Mouse (Mus musculus) urinary bladder, postnatal 25 days (tissue): ENCODE measurements around the gene Kti12.
A peak's percentile ranks its signal among the peaks of the same experiment; 100 is the strongest.

Source experiments
- DNase-seq: peaks from one replicate; pipeline ENCODE4 v3.0.0; 2022; ENCODE audit warnings: low spot score

Gene Kti12

DNA sequence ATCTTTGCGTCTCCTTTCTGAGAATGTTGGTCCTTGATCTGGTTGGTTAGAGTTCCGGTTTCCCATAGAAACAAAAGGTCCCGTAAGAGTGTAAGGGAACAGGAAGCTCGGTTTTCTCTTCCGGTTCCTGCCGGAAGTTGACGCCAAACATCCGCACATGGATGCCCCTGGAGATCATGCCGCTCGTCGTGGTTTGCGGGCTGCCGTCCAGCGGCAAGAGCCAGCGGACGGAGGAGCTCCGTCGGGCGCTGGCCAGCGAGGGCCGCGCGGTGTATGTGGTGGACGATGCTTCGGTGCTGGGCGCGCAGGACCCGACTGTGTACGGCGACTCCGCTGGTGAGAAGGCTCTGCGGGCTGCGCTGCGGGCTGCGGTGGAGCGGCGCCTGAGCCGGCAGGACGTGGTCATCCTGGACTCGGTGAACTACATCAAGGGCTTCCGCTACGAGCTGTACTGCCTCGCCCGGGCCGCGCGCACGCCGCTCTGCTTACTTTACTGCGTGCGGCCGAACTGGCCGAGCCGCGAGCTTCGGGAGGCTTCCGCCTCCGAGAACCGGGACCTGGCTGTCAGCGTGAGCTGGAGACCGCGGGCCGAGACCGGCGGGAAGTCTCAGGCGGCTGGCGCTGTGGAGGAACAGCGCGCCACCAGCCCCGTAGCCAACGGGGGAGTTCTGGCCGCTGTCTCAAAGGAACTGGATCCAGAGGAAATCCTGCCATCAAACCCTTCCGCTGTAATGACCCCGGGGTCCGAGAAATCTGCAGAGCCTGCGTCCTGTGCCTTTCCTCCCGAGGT lies at the start of gene Kti12:
Gene Kti12, plus strand, starts transcription at position 71 of the 790 bp plus-strand sequence.
- DNase-seq: peak; percentile 72

DNA sequence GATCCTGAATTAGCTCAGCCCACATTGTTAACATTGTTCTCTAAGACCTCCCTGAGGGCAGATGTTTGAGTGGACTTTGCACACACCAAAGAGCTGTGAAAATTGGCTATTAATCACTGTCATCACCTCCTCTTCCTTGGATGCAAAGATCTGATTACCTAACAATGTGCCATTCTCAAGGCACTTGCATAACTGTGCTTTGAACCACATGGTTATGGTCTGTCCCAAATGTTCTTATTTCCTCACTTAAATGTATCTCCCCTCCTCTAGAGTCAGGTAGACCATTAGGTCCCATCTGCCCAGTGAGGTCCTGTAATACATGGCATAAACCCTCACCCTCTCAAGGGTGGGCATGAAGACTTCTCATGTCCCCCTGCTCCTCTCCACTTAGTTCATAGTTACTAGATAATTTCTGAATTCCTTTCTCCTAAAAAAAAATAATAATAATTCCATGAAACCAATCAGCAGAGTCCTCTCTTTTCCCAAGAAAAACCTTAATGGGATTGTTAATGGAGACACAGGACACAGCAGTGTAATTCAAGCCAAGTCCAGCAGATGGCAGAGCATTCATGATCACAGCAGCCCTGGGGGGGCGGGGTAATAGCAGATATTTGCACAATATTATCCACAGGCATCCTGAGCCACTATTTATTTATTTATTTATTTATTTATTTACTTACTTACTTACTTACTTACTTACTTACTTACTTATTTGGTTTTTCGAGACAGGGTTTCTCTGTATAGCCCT lies 49.3 kb upstream of the Kti12 start:
- peak; percentile 74 for DNase-seq

DNA sequence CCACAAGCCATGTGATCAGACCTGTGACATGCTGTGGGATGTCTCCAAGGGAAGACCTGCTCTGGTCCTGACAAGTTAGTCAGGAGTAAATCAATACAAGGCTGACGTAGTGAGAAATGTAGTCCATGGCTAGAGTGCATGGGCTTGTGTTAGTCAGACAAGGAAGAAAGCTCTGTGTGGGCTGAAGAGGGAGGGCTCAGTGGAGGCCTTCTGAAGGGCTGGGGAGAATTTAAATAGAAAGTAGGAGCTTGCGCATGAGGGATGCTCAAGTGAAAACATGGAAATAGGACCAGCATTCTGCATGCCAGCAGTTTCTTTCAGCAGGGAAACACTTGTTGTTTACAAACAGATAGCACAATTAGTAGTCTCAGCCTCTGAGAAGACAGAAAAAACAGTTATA lies 44.0 kb upstream of the Kti12 start:
- DNase-seq: no peak

DNA sequence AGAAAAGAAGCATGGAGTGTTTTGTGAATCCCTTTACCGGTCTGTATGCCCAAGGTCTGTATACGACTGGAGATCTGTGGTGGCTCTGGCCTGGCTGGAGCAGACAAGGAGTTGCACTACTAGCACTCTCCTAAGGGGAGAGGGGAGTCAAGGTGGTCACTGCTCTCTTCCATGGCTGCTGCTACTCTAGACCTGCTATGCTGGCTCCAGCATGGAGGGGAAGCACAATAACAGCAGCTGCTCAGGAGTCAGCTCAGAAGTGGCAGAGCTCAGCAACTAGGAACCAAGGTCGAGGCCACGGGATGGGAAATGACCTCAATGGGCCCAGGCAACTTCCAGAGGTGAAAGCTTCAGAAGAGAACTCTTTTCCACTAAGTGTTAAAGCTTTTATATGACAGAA lies 36.4 kb upstream of the Kti12 start:
- DNase-seq: no peak

DNA sequence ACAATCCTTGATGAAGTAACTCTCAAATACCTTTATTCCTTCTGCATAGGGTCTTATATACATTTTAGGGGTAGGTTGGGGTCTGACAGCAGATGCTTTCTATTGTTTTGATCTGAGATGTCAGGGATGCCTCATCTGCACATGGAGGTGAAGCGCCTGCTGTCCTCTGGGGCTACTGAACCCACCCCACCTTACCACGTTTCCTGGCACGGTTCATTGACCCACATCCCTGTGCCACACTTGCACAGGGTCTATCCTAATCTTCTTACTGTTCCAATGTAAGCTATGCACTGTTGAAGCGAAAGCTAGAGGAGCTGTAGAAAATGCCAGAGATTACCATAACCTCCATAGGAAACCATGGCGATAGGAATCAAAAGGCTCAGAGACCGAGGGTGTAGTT lies 36.0 kb upstream of the Kti12 start:
- no peak for DNase-seq

DNA sequence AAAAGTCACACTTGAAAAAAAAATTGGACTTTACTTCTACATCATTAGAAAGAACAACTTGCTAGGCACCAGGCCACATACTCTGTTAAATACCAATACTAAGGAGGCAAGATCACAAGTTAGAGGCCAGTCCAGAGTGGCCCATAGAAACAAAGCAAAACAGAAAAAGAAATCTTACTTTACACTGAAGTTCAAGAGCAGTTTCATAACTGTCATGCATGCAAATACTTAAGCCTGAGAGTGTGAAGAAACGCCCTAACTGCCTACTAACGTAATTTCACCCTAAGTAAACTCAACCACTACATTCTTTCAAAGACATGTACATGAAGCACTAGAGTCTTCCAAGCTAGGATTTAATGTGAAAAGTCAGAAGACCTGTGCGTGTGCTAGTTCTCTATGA lies 21.9 kb upstream of the Kti12 start:
- no peak for DNase-seq

DNA sequence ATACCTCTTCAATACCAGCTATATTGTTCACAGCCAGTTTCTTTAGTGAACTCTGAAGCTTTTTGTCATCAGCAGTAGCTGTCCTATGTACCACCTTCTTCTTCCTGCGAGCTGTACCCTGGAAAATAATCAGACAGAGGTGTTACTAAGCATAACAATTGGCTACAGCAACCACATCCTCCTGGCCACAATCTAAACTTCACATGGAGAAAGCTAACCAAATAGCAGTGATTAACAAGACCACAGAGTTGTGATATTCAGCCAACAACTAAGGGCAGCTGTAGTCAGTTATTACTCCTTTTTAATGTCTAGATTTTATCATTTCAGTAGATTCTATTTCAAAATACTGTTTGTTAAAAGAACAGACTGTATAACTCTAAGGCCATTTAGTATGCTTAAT lies 21.5 kb upstream of the Kti12 start:
- no peak for DNase-seq

DNA sequence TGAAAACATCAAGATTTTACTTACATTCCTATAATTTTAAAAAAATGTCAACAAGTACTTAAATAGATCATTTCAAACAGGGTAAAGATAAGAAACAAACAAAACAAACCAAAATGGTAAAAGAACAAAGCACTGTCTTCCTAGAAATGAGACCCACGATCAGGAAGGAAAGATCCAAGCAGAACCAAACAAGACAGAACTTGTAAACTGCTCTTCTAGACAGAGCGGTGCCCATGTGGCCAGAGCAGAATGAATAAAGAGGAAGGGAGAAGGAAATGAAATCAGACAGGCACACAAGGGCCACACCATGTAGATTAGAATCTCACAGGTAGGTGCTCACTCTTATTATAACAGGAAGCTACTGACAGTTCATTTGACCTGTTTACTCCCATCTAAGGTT lies 20.9 kb upstream of the Kti12 start:
- DNase-seq: no peak

DNA sequence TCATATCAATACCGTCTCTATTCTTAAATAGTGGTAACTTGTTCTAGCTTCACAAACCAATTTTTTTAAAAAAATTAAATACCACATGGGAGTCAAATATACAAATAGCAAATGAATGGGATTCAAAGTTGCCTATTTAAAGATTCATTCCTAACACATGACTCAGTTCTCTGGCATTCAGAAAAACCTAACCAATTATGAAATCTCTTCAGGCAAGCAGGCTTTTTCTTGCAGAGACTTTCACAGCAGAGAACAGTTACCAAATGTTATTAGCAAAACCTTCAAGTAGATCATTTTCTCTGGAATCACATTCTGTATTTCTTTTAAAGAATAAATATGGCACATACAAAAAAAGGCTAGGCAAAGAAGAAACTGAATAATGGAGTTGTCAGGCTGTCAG lies 16.9 kb upstream of the Kti12 start:
- DNase-seq: no peak

DNA sequence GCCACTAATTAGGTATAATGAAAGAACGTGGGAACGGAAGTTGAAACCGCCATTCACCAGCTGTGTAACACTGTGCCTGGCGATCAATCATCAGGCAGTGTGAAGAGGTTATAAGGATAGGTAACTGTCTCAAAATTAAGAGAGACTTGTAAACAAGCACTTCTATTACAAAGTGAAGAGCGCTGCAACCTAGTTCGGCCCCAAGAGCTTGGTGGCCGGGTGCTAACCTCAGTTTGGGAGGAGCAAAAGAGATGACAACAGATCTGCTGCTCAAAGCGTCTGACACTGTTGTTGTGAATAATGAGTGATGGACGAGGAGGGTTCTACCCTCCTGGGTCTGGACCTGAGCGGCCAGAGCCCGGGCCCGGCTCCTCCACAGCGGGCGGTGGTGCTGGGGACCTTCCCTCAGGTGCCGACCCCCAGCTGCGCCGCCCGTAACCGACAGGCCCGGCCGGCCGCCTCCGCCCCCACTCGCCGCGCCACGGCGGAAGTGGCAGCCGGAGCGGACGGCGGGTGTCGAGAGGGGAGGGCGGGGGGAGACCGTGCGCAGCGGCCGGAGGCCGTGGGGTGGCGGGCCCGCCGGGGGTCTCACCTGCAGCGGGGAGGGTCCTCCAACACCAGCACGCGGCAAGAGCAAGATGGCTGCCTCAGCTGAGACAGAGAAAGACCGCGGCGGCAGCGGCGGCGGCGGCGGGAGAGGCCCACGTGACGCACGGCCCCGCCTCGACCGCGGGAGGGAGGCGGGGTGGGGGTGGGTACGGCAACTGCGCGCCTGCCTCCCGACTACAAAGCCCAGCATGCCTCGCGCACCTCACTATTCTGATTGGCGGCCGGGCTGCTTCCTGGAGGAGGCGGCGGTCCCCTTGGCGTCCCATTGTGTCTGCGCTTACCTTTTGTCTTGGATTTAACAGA lies 14.4 kb upstream of the Kti12 start, which contains the start of gene Btf3l4:
Gene Btf3l4, minus strand, starts transcription at position 699 of the 912 bp plus-strand sequence.
- peak; percentile 81 for DNase-seq

DNA sequence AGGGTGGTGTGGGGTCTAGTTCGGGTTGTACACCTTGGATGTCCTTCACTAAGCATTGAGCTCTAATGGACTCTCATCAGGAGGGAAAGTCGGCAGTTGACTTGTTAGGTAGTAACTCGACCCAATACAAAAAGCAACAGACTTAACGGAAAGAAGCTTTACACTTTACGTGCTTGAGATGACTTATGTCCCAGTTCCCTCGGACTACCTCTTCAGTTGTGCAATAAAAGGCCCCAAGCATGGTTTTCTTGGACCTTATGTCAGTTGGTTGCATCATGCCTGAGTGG lies 13.8 kb upstream of the Kti12 start:
- DNase-seq: no peak

DNA sequence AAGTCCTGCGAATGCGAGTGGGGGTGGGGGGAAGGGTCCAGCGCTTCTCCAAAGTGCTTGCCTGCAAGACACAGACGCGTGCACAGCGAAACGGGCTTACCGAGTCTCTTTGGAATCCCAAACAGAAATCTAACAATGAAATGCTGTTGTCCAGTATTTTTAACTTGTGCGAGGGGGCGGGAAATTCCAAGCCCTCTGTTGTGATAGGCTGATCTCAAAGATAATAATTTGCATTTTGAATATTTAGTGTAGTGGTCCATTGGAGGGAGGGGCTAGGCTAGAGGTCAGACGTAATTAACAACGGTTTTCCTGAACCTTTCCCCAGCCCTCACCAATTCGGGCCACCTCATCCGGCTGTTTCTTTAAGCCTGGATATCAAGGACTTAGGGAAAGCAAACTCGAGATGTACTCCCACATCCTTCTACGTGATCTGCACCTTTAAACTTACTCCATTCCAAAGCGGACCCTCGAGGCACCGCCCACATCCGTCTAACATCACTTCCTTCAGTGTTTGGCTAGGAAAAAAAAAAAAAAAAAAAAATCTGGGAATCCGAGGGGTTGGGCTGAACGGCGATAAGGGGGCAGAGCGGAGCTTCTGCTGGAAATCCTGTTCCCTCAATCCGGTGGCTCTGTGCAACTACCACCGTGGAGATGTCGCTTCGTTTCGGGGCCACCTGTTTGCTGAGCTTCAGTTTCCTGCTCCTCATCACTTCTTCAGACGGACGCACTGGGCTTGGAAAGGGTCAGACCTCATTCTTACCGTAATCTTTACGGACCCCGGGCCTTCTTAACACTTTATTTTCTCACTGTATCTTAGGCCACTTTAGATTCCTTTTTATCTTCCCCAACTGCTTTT lies 13.2 kb upstream of the Kti12 start, which contains the start of gene Txndc12:
Gene Txndc12, plus strand, starts transcription at position 487 of the 856 bp plus-strand sequence.
- DNase-seq: peak; percentile 62

DNA sequence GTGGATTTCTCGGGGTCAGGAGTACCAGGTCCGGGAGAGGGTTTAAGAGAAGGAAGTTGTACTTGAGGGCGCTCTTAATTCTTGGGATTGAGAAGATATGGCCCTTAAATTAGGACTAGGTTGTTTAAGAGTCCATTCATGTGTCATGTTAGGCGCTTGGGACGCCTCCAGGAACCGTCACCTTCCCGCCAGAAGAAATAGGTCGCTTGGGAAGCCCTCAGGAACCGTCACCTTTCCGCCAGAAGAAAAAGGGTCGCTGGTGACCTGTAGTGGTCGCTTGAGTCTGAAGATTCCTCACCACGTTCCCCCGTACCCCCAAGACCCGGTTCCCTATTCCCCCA lies 12.6 kb upstream of the Kti12 start:
- no peak for DNase-seq

DNA sequence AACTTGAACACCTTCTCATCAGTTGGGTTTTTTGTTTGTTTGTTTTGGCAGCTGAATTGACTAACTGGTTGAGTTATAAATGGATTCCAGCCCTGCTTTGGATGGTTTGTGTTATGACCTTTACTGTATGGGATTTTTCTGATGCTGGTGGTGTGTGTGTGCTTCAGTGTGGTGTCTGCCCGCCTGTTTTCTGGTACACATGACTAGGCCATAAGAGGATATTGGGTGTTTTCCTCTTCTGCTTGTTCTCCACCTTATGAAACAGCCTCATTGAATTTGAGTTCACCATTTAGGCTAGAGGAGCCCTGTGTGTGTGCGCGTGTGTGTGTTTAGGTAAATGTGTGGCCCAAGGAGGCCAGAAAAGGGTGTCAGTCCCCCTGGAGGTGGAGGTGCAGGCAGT lies 12.1 kb upstream of the Kti12 start:
- DNase-seq: no peak

DNA sequence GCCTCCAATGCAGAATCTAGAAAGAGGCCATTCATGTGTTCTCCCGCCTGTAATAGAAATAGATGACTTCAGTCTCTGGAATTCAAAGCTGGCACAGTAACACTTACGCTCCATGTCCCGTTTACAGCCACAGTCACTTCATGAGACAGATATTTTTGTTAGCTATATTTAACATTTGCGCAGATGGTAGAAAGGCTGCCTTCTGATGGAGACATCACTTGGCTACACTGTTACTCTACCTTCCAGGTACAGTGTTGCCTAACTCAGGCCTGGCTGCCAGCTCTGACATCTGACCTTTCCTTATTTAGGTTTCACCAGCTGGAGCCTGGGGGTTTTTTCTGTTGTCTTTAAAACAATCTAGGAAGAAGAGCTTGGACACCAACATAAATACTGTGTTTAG lies 9.6 kb upstream of the Kti12 start:
- DNase-seq: no peak

DNA sequence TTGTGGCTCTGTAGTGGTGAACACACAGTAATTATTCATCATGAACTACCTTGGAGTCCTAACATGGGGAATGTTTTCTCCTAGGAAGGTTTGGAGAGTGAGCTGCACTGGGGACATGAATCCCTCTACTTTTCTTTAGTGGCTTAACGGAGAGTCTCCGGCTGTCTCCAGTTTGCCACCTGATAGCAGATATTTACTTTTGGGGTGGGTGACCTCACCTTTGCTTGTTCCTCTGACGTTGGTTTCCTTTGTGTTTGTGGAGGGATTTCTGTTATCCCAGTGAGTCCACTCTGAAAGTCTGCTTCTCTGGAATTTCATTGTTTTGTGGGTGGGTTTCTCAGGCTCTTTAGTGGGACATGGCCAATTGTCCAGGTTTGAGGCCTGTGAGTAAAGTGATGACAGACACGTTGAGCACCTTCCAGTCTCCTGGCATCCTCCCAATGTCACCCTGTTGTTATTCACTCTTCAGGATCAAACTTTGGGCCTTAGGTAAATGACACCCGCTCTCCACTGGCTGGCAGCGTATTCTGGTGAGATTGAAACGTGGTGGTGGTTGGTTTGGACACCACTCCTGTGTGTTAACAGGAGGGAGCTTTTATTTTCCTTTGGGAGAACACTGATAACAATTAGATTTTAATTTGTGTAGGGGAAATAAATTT lies 5.5 kb upstream of the Kti12 start:
- no peak for DNase-seq

DNA sequence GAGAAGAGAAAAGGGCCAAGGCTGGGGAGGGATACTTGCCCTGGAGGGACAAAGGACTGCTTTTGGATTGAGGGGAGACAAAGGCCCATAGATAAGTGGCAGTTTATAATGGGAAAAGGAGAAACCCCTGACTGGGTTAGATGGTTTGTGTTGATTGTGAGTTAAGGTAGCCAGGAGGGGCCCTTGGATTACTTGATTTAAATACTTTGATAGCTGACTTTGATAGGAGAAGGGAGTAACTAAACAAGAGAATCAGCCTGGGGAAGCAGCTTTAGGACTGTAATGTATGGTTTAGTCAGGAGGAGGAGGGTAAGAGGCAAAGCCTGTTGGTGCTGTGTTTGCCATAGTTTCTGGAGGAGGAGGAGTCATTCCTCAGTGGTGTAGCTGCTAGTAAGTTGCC lies 4.2 kb upstream of the Kti12 start:
- no peak for DNase-seq

DNA sequence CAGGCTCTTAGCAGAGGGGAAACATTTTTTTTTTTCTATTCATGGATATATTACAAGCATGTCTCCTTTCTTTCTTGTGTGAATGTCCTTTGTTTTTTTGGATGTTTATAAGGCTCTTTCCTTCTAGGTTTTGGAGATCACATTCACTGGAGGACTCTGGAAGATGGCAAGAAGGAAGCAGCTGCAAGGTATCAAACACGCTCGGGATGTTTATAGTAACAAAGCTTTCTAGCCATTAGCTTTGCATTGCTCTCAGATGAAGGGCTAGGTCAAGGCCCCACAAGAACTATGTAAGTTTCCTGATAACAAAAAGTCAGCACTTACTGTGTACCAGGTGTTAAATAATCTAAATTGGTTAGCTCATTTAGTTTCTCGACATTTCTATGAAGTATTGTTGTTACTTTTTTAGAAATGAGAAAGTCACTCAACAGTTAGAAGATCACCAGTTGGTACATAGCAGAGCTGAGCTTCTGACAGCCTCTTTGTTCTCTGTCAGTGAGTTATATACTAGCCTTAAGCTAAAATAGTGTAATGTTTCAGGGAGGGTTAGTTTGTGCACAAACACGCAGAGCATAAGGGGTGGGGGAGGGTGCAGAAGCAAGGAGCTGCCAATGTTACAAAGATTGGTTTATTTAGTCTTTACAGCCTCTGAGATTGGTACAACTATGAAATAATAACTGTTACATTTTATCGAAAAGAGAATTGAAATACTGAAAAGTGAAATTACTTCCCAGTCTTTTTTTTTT lies 1.6 kb upstream of the Kti12 start:
- DNase-seq: no peak

DNA sequence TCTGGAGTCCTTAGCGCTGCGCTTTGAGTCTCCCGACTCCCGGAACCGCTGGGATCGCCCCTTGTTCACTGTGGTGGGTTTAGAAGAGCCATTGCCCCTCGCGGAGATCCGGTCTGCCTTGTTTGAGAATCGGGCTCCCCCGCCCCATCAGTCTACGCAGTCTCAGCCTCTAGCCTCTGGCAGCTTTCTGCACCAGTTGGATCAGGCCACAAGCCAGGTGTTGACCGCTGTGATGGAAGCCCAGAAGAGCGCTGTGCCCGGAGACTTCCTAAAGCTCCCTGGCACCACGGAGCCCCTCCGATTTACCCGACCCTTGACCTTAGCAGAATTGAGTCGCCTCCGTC lies 892 bp downstream of the Kti12 start, which contains the start of gene A730015C16Rik:
Gene A730015C16Rik, minus strand, starts transcription at position 115 of the 344 bp plus-strand sequence.
- peak; percentile 9 for DNase-seq

DNA sequence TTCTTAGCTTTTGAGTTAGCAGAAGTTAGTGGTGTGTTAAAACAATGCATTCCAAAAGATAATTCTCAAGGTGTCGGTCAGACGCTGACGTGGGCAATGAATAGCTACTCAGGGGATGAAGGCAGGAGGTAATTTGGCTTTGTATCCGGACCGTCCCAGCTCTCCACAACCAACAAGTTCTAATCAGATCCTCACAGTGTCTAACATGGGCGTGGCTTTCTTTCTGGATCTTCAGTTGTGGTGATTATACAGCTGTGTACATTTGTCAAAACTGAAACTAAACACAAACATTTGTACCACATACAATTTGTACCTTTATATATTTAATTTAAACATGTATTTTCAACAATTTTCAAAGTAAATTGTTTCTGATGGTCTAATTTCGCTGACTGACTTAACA lies 19.2 kb downstream of the Kti12 start:
- no peak for DNase-seq
